Mouse (Mus musculus) lung, embryonic 16.5 days (tissue): ENCODE measurements at regions not wholly inside any gene's neighbourhood (a gene's known extent, or its start where the extent isn't known, plus 50 kb on each side); places are given as distances from the start of the nearest gene placed in this dataset.
A peak's percentile ranks its signal among the peaks of the same experiment; 100 is the strongest.

ENCODE experiments used
- ATAC-seq: fragments of 200-750 bp; cut with Nextera tagmentation; 2 replicates; pipeline ENCODE4 v1.8.0; 2017; ENCODE audit warnings: low read depth, mild to moderate bottlenecking, moderate library complexity
- H3K27ac ChIP-seq: fragments of 300-500 bp; sonication (generic); 2 replicates; pipeline ENCODE4 v1.5.1; 2014; ENCODE audit warnings: mild to moderate bottlenecking, control low read depth, low read length
- H3K27me3 ChIP-seq: fragments of 300-500 bp; sonication (generic); 2 replicates; pipeline ENCODE4 v1.6.1; 2014; ENCODE audit warnings: low read depth, low read length, mixed read lengths; ENCODE audit not compliant: control insufficient read depth, insufficient read depth
- H3K36me3 ChIP-seq: fragments of 300-500 bp; sonication (generic); 2 replicates; pipeline ENCODE4 v1.6.1; 2014; ENCODE audit warnings: low read length; ENCODE audit not compliant: control insufficient read depth, insufficient read depth
- H3K4me1 ChIP-seq: fragments of 300-500 bp; sonication (generic); replicated peaks from 2 replicates; pipeline ENCODE4 v1.6.1; 2014; ENCODE audit warnings: low read length, mixed read lengths; ENCODE audit not compliant: control insufficient read depth, insufficient read depth
- H3K4me2 ChIP-seq: fragments of 300-500 bp; sonication (generic); 2 replicates; pipeline ENCODE4 v1.6.1; 2014; ENCODE audit warnings: low read depth, low read length, control low read depth
- H3K4me3 ChIP-seq: fragments of 300-500 bp; sonication (generic); 2 replicates; pipeline ENCODE4 v1.5.1; 2014; ENCODE audit warnings: mild to moderate bottlenecking, low read length, control low read depth
- H3K9ac ChIP-seq: fragments of 300-500 bp; sonication (generic); 2 replicates; pipeline ENCODE4 v1.6.1; 2014; ENCODE audit warnings: low read length, control low read depth
- H3K9me3 ChIP-seq: fragments of 300-500 bp; sonication (generic); 2 replicates; pipeline ENCODE4 v1.6.1; 2016; ENCODE audit warnings: low read length; ENCODE audit not compliant: control insufficient read depth
- WGBS: fragments of 180-500 bp; shearing (Covaris S2); extraction: QIAGEN DNeasy Blood & Tissue Kit; methylation state at CpG from one replicate; pipeline ENCODE4 v1.1.7; 2014; 5-methylcytosine and 5-hydroxymethylcytosine counted together

DNA sequence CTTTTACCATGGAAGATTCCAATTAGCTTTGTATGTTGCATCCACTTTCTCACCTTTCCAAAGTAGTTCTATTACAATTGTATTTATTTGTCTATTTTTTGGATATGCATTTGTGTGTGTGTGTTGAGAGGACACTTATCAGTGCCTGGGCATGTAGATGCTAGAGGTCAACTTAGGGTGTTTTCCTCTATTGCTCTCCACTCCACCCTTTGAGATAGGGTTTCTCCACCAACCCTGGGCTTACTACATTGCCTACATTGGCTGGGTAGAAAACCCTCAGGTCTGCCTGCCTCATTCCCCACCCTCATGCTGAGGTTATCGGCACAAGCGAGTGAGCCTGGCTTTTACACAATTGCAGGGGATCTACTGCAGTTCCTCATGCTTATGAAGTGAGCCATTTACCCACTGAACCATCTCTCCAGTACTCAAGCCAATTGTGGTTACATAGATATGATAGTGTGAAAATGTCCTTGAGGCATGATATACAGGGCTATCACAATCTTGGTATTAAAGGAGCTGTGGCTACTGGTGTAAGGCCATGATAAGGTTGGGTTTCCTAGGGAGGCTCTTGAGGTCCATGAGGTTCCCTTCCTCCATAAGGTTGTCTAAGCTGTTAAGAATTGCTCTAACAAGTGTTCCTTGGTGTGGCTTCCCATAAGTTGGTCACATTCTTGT, 87.6 kb downstream of the Otud1 start:
- no peaks in the 10 kb centered on the region for H3K27me3 ChIP-seq
- no peak overlapping the region for H3K27ac ChIP-seq
- no peak overlapping the region for H3K4me2 ChIP-seq
- 90% methylated on average over 2 of the region's 2 CpGs for WGBS
- H3K36me3 ChIP-seq: no peaks in the 10 kb centered on the region
- H3K4me3 ChIP-seq: no peak overlapping the region
- H3K4me1 ChIP-seq: no peaks in the 10 kb centered on the region
- ATAC-seq: no peak
- H3K9me3 ChIP-seq: peaks cover 2% of the 10 kb centered on the region; the same call in 1 of the 2 replicates
- no peak overlapping the region for H3K9ac ChIP-seq

DNA sequence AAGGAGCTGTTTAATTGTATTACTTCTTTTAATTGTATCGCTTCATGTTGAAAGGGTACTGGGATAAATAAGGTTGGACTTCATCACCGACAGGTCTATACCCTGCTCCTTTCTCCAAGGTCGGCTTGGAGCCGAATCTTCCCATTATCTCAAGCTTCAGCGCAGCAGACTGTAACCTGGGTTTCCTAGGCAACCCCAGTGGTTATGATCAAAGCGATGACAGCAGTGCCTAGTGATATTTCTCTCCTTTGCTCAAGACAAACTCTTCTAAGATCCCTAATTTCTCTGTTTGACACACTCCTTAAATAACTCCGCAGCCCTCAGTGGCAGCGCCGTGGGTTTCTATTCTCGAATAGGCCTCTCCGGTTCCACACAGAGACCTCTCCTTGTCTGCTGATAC, 95.2 kb downstream of the Otud1 start:
- no peaks in the 10 kb centered on the region for H3K4me1 ChIP-seq
- no peak overlapping the region for H3K4me2 ChIP-seq
- H3K27ac ChIP-seq: no peak overlapping the region
- H3K27me3 ChIP-seq: no peaks in the 10 kb centered on the region
- H3K9ac ChIP-seq: no peak overlapping the region
- no peaks in the 10 kb centered on the region for H3K36me3 ChIP-seq
- WGBS: 79% methylated on average over 11 of the region's 11 CpGs
- no peak overlapping the region for H3K4me3 ChIP-seq
- no peaks in the 10 kb centered on the region for H3K9me3 ChIP-seq
- ATAC-seq: no peak

DNA sequence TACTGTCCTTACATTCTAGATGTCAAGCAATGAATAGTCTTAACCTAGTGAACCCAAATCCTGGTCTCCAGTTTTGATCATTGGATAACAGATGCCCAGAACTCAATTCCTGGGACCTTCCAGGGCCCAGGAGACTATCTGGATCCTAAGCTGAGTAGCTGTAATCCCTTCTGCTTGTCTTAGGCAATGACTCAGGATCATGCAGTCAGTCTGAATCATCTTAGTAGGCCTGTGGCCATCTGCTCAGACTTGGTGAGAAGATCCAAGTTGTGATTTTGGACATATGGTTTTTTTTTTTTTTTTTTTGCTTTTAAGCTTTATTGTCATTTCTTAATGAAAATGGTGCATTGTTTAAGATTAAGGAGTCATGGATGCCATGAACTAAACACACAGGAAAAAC, 95.9 kb downstream of the Otud1 start:
- no peaks in the 10 kb centered on the region for H3K9me3 ChIP-seq
- no peak overlapping the region for H3K27ac ChIP-seq
- no peak overlapping the region for H3K4me3 ChIP-seq
- H3K36me3 ChIP-seq: no peaks in the 10 kb centered on the region
- H3K27me3 ChIP-seq: no peaks in the 10 kb centered on the region
- no peaks in the 10 kb centered on the region for H3K4me1 ChIP-seq
- H3K4me2 ChIP-seq: no peak overlapping the region
- H3K9ac ChIP-seq: no peak overlapping the region
- no peak for ATAC-seq

DNA sequence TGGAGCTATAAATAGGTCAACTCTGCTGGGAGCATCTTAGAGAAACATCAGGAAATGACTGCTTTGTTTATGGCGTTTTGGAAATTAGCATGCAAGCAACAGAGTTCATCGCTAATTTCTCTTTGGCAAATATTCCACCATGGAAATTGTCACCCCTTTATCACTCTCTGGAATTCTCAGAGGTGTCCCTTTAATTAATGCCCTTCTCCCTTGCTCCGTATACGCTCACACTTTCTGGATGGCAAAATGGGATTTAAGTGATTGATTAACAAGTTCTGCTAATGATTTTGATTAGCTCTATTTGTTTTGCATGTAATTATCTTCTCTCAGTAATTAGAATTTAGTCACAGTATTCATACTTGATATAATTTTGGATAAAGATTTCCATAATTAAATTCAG, 100.4 kb downstream of the Otud1 start:
- Histone ChIP-seq H3K4me2 (no peak overlapping the region), H3K27ac (no peak overlapping the region), H3K36me3 (no peaks in the 10 kb centered on the region), H3K4me3 (no peak overlapping the region), H3K27me3 (no peaks in the 10 kb centered on the region), H3K4me1 (no peaks in the 10 kb centered on the region), H3K9ac (no peak overlapping the region), H3K9me3 (no peaks in the 10 kb centered on the region)
- ATAC-seq: no peak
- 57% methylated on average over 4 of the region's 4 CpGs for WGBS

DNA sequence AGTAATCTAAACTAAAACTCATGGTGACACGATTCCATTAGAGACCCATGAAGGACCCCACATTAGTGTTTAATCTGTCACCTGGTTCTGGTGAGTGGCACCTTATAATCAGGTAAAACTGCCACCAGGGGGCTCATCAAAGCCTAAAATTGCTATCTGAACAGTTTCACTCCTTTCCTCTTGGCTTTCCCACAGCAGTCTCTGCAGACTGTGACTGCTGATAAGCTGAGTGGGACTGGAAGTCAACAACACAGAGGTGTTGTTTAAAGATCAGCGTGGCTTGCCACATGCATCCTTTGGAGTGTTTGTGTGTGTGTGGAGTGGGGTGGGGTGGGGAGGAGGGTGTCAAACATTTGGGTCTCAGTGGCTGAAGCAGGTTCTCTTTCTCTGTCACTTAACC, 101.6 kb downstream of the Otud1 start:
- H3K9me3 ChIP-seq: no peaks in the 10 kb centered on the region
- ATAC-seq: peak; percentile 54; the same call in 1 of the 2 replicates
- H3K36me3 ChIP-seq: no peaks in the 10 kb centered on the region
- no peak overlapping the region for H3K4me3 ChIP-seq
- WGBS: 9% methylated on average over 2 of the region's 2 CpGs
- no peak overlapping the region for H3K4me2 ChIP-seq
- no peak overlapping the region for H3K27ac ChIP-seq
- H3K9ac ChIP-seq: no peak overlapping the region
- H3K27me3 ChIP-seq: no peaks in the 10 kb centered on the region
- H3K4me1 ChIP-seq: no peaks in the 10 kb centered on the region

DNA sequence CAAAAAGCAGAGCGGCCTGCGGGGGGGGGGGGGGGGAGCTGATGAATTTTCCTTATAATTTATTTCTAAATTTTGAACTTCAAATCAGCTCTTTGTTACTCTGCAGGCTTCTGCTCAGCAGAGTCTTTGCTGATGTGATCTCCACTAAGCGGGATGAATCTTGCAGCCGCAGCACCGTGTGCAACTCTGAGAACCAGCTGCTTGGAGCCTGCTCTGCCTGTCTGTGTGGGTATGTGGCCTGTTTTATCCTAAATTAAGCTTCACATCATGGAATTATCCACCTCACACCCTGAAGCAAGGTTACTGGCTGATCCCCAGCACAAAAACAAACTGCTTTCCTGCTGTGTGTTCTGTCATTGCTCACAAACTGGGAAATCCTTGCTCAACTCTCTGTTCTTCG, 102.0 kb downstream of the Otud1 start:
- Histone ChIP-seq H3K4me3 (no peak overlapping the region), H3K4me2 (no peak overlapping the region), H3K9me3 (no peaks in the 10 kb centered on the region), H3K27me3 (no peaks in the 10 kb centered on the region), H3K9ac (no peak overlapping the region), H3K36me3 (no peaks in the 10 kb centered on the region), H3K27ac (no peak overlapping the region), H3K4me1 (no peaks in the 10 kb centered on the region)
- WGBS: 36% methylated on average over 6 of the region's 6 CpGs
- no peak for ATAC-seq

DNA sequence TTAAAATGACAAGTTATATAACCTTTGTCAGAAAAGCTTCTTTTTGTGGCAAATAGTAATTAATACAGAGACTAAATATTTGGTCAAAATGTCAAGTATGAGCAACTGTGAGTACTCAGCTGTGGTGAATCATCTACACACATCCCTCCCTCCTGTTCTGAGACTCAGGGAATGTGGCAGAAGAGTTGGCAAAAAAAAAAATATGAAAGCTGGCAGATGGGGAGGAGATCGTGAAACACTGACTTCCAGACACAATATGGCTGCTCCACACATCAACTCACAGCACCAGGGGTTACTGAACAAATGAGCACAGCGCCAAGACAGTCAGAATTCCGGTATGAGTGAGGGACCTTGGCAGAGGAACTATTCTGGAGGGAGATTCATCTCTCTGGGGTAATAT, 105.4 kb downstream of the Otud1 start:
- ATAC-seq: peak; percentile 26; the same call in 1 of the 2 replicates
- H3K9me3 ChIP-seq: no peaks in the 10 kb centered on the region

DNA sequence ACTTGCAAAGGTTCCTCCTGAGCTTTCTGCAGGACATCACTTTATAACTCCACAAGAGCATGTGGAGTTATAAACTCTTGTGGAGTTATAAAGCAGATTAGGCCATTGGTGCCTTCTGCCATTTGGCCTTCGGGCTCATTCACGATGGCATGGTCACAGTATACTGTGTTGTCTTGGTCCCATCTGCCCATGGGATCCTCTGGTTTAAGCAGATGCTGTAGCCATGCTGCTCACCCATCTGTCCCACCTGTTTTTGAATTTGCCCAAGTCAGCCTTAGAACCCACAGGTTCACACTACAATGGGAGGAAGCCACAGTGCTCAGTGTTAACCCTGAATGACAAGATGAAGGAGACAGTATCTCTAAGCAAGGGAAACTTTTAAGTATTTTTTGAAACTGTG, 124.7 kb upstream of the Etl4 start:
- Histone ChIP-seq H3K27me3 (no peaks in the 10 kb centered on the region), H3K4me3 (no peak overlapping the region), H3K36me3 (no peaks in the 10 kb centered on the region), H3K4me2 (no peak overlapping the region), H3K9ac (no peak overlapping the region), H3K4me1 (no peaks in the 10 kb centered on the region), H3K27ac (no peak overlapping the region), H3K9me3 (no peaks in the 10 kb centered on the region)
- WGBS: 91% methylated on average over 2 of the region's 2 CpGs
- ATAC-seq: no peak

More for the DNA sequence above, 105.4 kb downstream of the Otud1 start:
- no peak overlapping the region for H3K9ac ChIP-seq
- WGBS: 49% methylated on average over 3 of the region's 3 CpGs
- no peak overlapping the region for H3K4me3 ChIP-seq
- no peak overlapping the region for H3K27ac ChIP-seq
- no peak overlapping the region for H3K4me2 ChIP-seq
- no peaks in the 10 kb centered on the region for H3K27me3 ChIP-seq
- H3K36me3 ChIP-seq: no peaks in the 10 kb centered on the region
- H3K4me1 ChIP-seq: no peaks in the 10 kb centered on the region

DNA sequence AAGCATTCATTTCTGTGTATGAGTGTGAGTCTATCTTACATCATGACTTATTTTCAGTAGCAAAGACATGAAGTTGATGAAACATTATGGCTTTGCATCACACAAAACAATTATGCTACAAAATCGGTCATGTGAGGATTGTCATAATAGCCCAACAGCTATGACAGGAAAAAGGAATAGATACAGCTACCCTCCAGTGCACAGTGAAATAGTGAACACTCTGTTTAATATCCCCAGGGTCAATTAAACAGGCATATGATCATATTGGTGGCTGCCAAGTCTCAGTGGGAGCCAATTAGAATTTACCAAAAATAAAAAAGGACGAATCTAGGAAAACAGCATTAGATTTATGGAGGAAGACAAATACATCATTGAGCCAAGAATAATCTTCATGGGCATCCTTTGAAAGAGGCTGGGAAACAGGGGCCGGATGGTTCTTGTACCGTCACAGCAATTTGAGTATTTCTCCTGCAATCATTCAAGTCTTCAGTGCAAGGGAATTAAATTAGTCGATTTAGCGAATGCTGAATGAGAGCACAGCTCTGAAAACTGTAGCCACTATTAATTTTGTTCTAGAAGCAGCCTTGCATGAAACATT, 123.8 kb upstream of the Etl4 start:
- WGBS: 75% methylated on average over 6 of the region's 6 CpGs

More for the DNA sequence above, 123.8 kb upstream of the Etl4 start:
- H3K27ac ChIP-seq: no peak overlapping the region
- no peaks in the 10 kb centered on the region for H3K27me3 ChIP-seq
- no peak overlapping the region for H3K4me3 ChIP-seq
- no peaks in the 10 kb centered on the region for H3K36me3 ChIP-seq
- H3K4me1 ChIP-seq: no peaks in the 10 kb centered on the region
- H3K4me2 ChIP-seq: no peak overlapping the region
- no peak overlapping the region for H3K9ac ChIP-seq
- no peaks in the 10 kb centered on the region for H3K9me3 ChIP-seq
- no peak for ATAC-seq
